Mouse (Mus musculus): Measurements from ENCODE around the gene Ttc26.

The Ttc26 gene

GRCm38 (mm10) chr6:38458075-38458474 lies 76.8 kb downstream of the Ttc26 start:
- no peak for DNase-seq (ENCODE audit: low spot score)

- no peak for DNase-seq (ENCODE audit: low spot score)
Measured at GRCm38 (mm10) chr6:38469591-38469990, 88.3 kb downstream of the Ttc26 start.

All from ovary, adult 18-20 months (tissue).